Mouse (Mus musculus): Measurements from ENCODE around the gene Olfr1357. TPM values are rescaled to one million over a fixed set of nuclear protein-coding genes. Genes with fewer than 3 reads are reported as not detected.

The Olfr1357 gene
- total and polyA plus RNA-seq, 2 experiments from 2014 or later: not detected

- no peaks in the 10 kb centered on the region for H3K27me3 ChIP-seq (ENCODE audit: insufficient read depth, low read length)
- H3K4me1 ChIP-seq (ENCODE audit: insufficient read depth, low read length): peaks cover 6% of the 10 kb centered on the region
- peak overlapping the region; percentile 63 for H3K9ac ChIP-seq (replicated peaks; ENCODE audit: low read length)
- no peak for TF ChIP-seq CTCF (IDR thresholded peaks at IDR 0.05; ENCODE audit: low read depth)
- peaks cover 12% of the 10 kb centered on the region; the same call in 1 of the 2 replicates for H3K36me3 ChIP-seq (ENCODE audit: insufficient read depth, low read length)
- WGBS: 13% methylated on average over 13 of the region's 13 CpGs
- peak overlapping the region; percentile 90 for H3K27ac ChIP-seq
- peak overlapping the region; percentile 59 for H3K4me3 ChIP-seq (ENCODE audit: low read length)
- peak overlapping the region; percentile 85 for H3K4me2 ChIP-seq (ENCODE audit: low read depth, low read length)
- DNase-seq (ENCODE audit: low spot score) (no peak), ATAC-seq (peak; percentile 27)
- H3K9me3 ChIP-seq (ENCODE audit: low read length): no peaks in the 10 kb centered on the region
Measured at GRCm38 (mm10) chr10:78575105-78575632, 42.7 kb downstream of the Olfr1357 start.

DNA sequence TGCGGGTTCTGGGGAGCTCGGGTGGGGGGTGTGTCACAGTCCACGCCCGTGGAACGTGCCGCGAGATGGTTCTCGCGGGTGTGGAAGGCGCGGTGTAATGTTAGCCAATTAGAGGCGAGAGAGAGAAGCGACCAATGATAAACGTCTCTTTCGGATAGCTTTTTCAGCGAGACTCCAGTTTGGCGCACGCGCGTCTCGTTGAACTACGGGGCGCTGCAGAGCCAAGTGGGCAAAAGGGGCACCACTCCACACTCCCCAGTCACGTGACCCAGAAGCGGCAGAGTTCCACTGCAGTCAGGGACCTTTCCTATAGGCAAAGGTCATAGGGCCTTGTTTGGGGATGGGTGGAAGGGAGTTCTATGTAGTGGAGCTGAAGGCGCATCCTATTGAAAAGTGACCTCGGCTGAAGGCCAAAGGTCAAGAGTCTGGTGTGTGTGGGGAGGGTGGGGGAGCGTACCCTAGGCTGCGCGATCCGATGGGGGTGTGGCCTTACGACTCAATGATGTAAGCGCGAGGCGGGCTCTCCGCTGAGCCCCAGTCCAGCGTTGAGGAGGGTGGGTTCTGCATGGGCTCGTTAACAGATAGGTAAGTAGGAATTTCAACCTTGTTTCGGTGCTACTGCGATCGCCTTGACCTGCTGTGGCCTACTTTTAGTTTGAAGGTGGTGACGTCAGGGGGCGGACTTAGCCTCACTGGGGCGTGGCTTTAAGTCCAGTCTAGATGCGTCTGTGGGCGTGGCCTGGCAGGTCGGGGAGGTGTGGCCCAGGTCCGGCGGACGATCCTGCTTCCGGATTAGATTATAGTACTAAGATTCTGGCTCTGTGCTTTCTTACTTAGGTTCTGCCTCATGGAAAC lies 43.4 kb downstream of the Olfr1357 start, which contains the start of gene Ilvbl:
TSS of gene Ilvbl (plus strand) at position 97 of the 855 bp plus-strand sequence.
- Histone ChIP-seq H3K27ac (peak within 1 kb of the TSS; percentile 90), H3K36me3 (ENCODE audit: insufficient read depth, low read length) (peaks cover 6% of the 10 kb centered on the region; the same call in 1 of the 2 replicates)
- WGBS: under 1% methylated on average over 51 of the region's 51 CpGs

DNA sequence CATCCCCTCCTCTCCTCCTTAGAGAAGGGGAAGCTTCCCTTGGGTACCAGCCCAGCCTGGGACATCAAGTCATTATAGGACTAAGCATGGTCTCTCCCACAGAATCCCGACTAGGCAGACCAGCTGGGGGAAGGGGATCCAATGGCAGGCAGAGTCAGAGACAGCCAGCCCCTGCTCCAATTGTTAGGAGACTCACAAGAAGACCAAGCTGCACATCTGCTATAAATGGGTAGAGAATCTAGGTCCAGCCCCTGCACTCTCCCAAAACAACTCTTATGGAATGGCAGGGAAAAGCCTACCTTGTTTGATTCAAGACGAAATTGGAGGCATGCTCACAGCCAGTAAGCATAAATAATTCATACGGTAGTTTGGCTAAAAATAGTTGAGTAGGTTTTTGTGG lies 44.6 kb downstream of the Olfr1357 start:
- H3K4me2 ChIP-seq (ENCODE audit: low read depth, low read length): no peak overlapping the region
- H3K4me1 ChIP-seq (ENCODE audit: insufficient read depth, low read length): peaks cover 6% of the 10 kb centered on the region
- WGBS: 72% methylated on average over 3 of the region's 3 CpGs
- DNase-seq (ENCODE audit: low spot score): no peak
- no peak for ATAC-seq
- no peaks in the 10 kb centered on the region for H3K9me3 ChIP-seq (ENCODE audit: low read length)
- no peak overlapping the region for H3K4me3 ChIP-seq (ENCODE audit: low read length)
- TF ChIP-seq CTCF (IDR thresholded peaks at IDR 0.05; ENCODE audit: low read depth): no peak
- no peaks in the 10 kb centered on the region for H3K27me3 ChIP-seq (ENCODE audit: insufficient read depth, low read length)
- no peaks in the 10 kb centered on the region for H3K36me3 ChIP-seq (ENCODE audit: insufficient read depth, low read length)
- H3K27ac ChIP-seq: 0 out of 2 replicates have a peak overlapping the region, but pooled peaks have one; percentile 90
- no peak overlapping the region for H3K9ac ChIP-seq (replicated peaks; ENCODE audit: low read length)

More for the DNA sequence above, 43.4 kb downstream of the Olfr1357 start, which contains the start of gene Ilvbl:
- TF ChIP-seq CTCF (IDR thresholded peaks at IDR 0.05; ENCODE audit: low read depth): peak; percentile 58
- H3K9ac ChIP-seq (replicated peaks; ENCODE audit: low read length): peak within 1 kb of the TSS; percentile 63
- H3K27me3 ChIP-seq (ENCODE audit: insufficient read depth, low read length): no peaks in the 10 kb centered on the region
- peak; percentile 97 for DNase-seq (ENCODE audit: low spot score)
- peaks cover 6% of the 10 kb centered on the region for H3K4me1 ChIP-seq (ENCODE audit: insufficient read depth, low read length)
- peak within 1 kb of the TSS; percentile 59 for H3K4me3 ChIP-seq (ENCODE audit: low read length)
- no peaks in the 10 kb centered on the region for H3K9me3 ChIP-seq (ENCODE audit: low read length)
- ATAC-seq: peak; percentile 93
- peak within 1 kb of the TSS; percentile 85 for H3K4me2 ChIP-seq (ENCODE audit: low read depth, low read length)

DNA sequence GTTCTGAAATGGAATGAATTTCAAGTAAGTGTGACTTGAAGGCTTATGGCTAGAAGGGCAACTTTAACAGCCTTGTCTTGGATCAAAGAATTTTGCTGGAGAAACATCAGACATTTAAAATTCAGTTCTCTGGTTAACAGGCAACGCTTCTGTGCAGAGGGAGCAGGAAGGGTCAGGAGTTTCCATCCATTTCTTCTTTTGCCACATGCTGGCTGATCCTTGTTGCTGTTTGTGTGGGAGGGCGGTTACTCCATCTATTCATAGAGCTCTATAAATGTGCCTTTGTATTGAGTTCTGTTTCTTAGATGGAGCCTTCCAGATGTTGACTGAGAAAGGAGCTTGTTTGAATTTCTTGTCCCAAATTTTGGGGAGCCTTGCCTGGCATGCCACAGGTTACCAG lies 47.0 kb downstream of the Olfr1357 start:
- Histone ChIP-seq H3K27ac (0 out of 2 replicates have a peak overlapping the region, but pooled peaks have one; percentile 8), H3K9me3 (ENCODE audit: low read length) (no peaks in the 10 kb centered on the region), H3K36me3 (ENCODE audit: insufficient read depth, low read length) (no peaks in the 10 kb centered on the region), H3K4me3 (ENCODE audit: low read length) (no peak overlapping the region), H3K27me3 (ENCODE audit: insufficient read depth, low read length) (no peaks in the 10 kb centered on the region), H3K9ac (replicated peaks; ENCODE audit: low read length) (no peak overlapping the region), H3K4me1 (ENCODE audit: insufficient read depth, low read length) (peaks cover 3% of the 10 kb centered on the region), H3K4me2 (ENCODE audit: low read depth, low read length) (no peak overlapping the region)
- ATAC-seq (no peak), DNase-seq (ENCODE audit: low spot score) (no peak)
- WGBS: 48% methylated on average over 2 of the region's 2 CpGs
- TF ChIP-seq CTCF (IDR thresholded peaks at IDR 0.05; ENCODE audit: low read depth): no peak

- no peak for TF ChIP-seq CTCF (IDR thresholded peaks at IDR 0.05; ENCODE audit: low read depth)
- H3K9me3 ChIP-seq (ENCODE audit: low read length): no peaks in the 10 kb centered on the region
- no peaks in the 10 kb centered on the region for H3K36me3 ChIP-seq (ENCODE audit: insufficient read depth, low read length)
- no peak overlapping the region for H3K4me2 ChIP-seq (ENCODE audit: low read depth, low read length)
- no peaks in the 10 kb centered on the region for H3K4me1 ChIP-seq (ENCODE audit: insufficient read depth, low read length)
- H3K27me3 ChIP-seq (ENCODE audit: insufficient read depth, low read length): no peaks in the 10 kb centered on the region
- WGBS: 52% methylated on average over 6 of the region's 6 CpGs
- no peak overlapping the region for H3K27ac ChIP-seq
- no peak overlapping the region for H3K9ac ChIP-seq (replicated peaks; ENCODE audit: low read length)
- DNase-seq (ENCODE audit: low spot score) (peak; percentile 12), ATAC-seq (no peak)
- H3K4me3 ChIP-seq (ENCODE audit: low read length): no peak overlapping the region
Measured at GRCm38 (mm10) chr10:78570416-78570815, 47.5 kb downstream of the Olfr1357 start.

- WGBS: 64% methylated on average over 3 of the region's 3 CpGs
- Histone ChIP-seq H3K36me3 (ENCODE audit: insufficient read depth, low read length) (no peaks in the 10 kb centered on the region), H3K4me1 (ENCODE audit: insufficient read depth, low read length) (no peaks in the 10 kb centered on the region), H3K27ac (no peak overlapping the region), H3K27me3 (ENCODE audit: insufficient read depth, low read length) (no peaks in the 10 kb centered on the region), H3K9ac (replicated peaks; ENCODE audit: low read length) (no peak overlapping the region), H3K4me3 (ENCODE audit: low read length) (no peak overlapping the region), H3K9me3 (ENCODE audit: low read length) (no peaks in the 10 kb centered on the region), H3K4me2 (ENCODE audit: low read depth, low read length) (no peak overlapping the region)
- no peak for TF ChIP-seq CTCF (IDR thresholded peaks at IDR 0.05; ENCODE audit: low read depth)
- ATAC-seq (no peak), DNase-seq (ENCODE audit: low spot score) (no peak)
Measured at GRCm38 (mm10) chr10:78569686-78570085, 48.2 kb downstream of the Olfr1357 start.

All from hindbrain, postnatal 0 days (tissue).